Mouse (Mus musculus) spleen, adult 2 months (tissue): ENCODE data around the gene Olfr243.

Experiments used
- CTCF ChIP-seq: fragments of 200-500 bp; IDR thresholded peaks from 2 replicates; pipeline ENCODE4 v1.5.1; 2011; ENCODE audit warnings: mild to moderate bottlenecking, inconsistent platforms; ENCODE audit not compliant: insufficient read depth, insufficient read length, insufficient replicate concordance; ENCODE audit errors: extremely low read depth
- POLR2A ChIP-seq: fragments of 200-500 bp; IDR thresholded peaks from 2 replicates; pipeline ENCODE4 v1.6.1; 2011; ENCODE audit warnings: low read depth, low read length, inconsistent platforms

- no peak for TF ChIP-seq CTCF
- no peak for TF ChIP-seq POLR2A
Observed at GRCm38 (mm10) chr7:103744843-103745242, 30.4 kb downstream of the Olfr243 start, which contains the start of gene Olfr629.
